Mouse (Mus musculus) leukemia stem cell, adult 10-12 weeks (primary cell): Measurements from ENCODE around the gene Slc12a3. TPM values are rescaled to one million over a fixed set of nuclear protein-coding genes. Genes with fewer than 3 reads are reported as not detected.

ENCODE experiments used
- polyA plus RNA-seq: library from polyadenylated mRNA; stranded (reverse); fragments of >175 nt; gene quantifications from 2 replicates; pipeline ENCODE4 v1.2.3, GENCODE M21; 2012; ENCODE audit warnings: low replicate concordance

The Slc12a3 gene
- polyA plus RNA-seq: 0.14 and 0.17 TPM in 2 replicates

DNA sequence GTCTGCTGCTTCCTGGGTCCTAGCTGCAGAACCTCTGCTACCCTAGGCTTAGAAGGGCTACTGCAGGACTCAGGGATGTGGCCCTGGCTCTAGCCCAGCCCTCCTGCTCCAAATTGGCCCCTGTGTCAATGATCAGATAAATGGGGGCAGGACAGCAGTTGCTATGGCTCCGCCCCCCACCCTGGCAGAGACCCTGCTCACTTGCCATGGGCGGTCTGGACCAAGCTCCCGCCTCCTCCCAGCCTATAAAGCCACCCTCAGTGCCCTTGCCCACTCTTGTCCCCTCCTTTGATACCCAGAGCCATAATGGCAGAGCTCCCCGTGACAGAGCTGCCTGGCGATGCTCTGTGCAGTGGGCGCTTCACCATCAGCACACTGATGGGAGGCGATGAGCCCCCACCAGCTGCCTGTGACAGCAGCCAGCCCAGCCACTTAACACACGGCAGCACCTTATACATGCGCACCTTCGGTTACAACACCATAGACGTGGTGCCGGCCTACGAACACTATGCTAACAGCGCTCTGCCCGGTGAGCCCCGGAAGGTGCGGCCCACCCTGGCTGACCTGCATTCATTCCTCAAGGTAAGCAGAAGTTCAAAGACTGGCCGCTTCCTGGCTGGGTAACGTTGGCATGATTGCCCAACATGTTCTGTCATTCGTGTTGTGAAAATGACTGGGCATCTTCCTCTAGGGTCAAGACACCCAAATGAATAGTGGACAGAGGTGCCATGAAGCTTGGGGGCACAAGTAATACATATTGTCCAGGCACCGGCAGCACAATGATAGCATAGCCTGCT is at the start of gene Slc12a3:
Slc12a3 (plus strand) TSS at position 270 of the 797 bp plus-strand sequence.

DNA sequence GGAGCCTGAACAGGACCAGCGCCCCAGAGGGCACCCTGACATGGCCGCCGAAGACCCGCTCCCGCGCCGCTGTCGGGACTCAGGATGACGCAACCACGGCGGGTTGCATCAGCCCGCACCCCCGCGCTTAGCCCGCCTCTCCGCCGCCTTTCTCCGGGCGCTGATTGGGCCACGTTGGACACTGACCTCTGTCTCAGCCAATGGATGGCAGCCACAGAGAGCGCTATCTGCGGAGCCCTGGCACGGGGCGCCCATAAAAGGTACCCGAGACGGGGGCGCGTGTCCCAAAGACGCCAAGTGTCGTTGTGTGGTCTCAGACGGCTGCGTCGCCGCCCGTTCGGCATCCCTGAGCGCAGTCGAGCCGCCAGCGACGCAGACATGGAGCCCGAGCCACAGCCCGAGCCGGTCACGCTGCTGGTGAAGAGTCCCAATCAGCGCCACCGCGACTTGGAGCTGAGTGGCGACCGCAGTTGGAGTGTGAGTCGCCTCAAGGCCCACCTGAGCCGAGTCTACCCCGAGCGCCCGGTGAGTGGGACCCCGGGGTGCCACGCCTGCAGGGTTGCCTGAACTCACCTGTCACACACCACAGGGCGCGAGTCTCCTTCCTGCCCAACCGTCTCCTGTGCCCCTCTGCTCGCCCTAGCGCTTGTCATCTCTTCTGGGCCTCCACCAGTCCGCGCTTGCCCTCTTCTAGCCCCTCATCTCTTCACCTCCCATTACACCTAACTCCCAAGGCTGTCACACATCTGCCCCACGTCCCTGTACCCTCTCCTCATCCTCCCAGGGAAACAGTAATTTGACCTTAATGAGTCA is 57.4 kb downstream of the Slc12a3 start, which contains the start of gene Herpud1:
Herpud1 (plus strand) TSS at position 225 of the 813 bp plus-strand sequence.

Other genes with a start within 250 kb of the Slc12a3 start
- gene Bbs2, start 230.3 kb upstream of the Slc12a3 start, polyA plus RNA-seq: 1.3 and 3.2 TPM in 2 replicates
- not detected in 2 replicates for gene Mt4, start 192.0 kb upstream of the Slc12a3 start, polyA plus RNA-seq
- gene Mt3, start 176.6 kb upstream of the Slc12a3 start, polyA plus RNA-seq: not detected in 2 replicates
- gene Mt2, start 156.5 kb upstream of the Slc12a3 start, polyA plus RNA-seq: 287 and 345 TPM in 2 replicates
- 66.7 and 296 TPM in 2 replicates for gene Mt1, start 150.1 kb upstream of the Slc12a3 start, polyA plus RNA-seq
- 2.9 and 5.0 TPM in 2 replicates for gene Nup93, start 114.6 kb upstream of the Slc12a3 start, polyA plus RNA-seq
- gene Herpud1, start 57.2 kb downstream of the Slc12a3 start, polyA plus RNA-seq: 97.5 and 121 TPM in 2 replicates
- 36.7 and 53.1 TPM in 2 replicates for gene Nlrc5, start 105.2 kb downstream of the Slc12a3 start, polyA plus RNA-seq
- gene Cpne2, start 203.8 kb downstream of the Slc12a3 start, polyA plus RNA-seq: 61.8 and 73.0 TPM in 2 replicates